Mouse (Mus musculus) hindbrain, embryonic 15.5 days (tissue): Measurements from ENCODE around the gene Fgfr2. TPM values are rescaled to one million over a fixed set of nuclear protein-coding genes. Genes with fewer than 3 reads are reported as not detected.

Source experiments
- ATAC-seq: fragments of 200-750 bp; cut with Nextera tagmentation; 2 replicates; pipeline ENCODE4 v1.8.0; 2017; ENCODE audit warnings: low read depth, moderate number of reproducible peaks, moderate TSS enrichment; ENCODE audit not compliant: low FRiP score
- H3K27ac ChIP-seq: fragments of 300-500 bp; sonication (generic); replicated peaks from 2 replicates; pipeline ENCODE4 v1.5.1; 2015; ENCODE audit warnings: mild to moderate bottlenecking, inconsistent platforms
- H3K27me3 ChIP-seq: fragments of 300-500 bp; sonication (generic); 2 replicates; pipeline ENCODE4 v1.6.1; 2015; ENCODE audit warnings: control low read depth, inconsistent platforms
- H3K36me3 ChIP-seq: fragments of 300-500 bp; sonication (generic); 2 replicates; pipeline ENCODE4 v1.6.1; 2015; ENCODE audit warnings: control low read depth, inconsistent platforms
- H3K4me1 ChIP-seq: fragments of 300-500 bp; sonication (generic); replicated peaks from 2 replicates; pipeline ENCODE4 v1.6.1; 2015; ENCODE audit warnings: control low read depth, inconsistent platforms
- H3K4me2 ChIP-seq: fragments of 300-500 bp; sonication (generic); 2 replicates; pipeline ENCODE4 v1.6.1; 2015; ENCODE audit warnings: moderate library complexity, mild to moderate bottlenecking, inconsistent platforms
- H3K4me3 ChIP-seq: fragments of 300-500 bp; sonication (generic); 2 replicates; pipeline ENCODE4 v1.5.1; 2015; ENCODE audit warnings: mild to moderate bottlenecking, inconsistent platforms
- H3K9ac ChIP-seq: fragments of 300-500 bp; sonication (generic); 2 replicates; pipeline ENCODE4 v1.6.1; 2015; ENCODE audit warnings: inconsistent platforms
- H3K9me3 ChIP-seq: fragments of 300-500 bp; sonication (generic); 2 replicates; pipeline ENCODE4 v1.6.1; 2016; ENCODE audit warnings: control low read depth, inconsistent platforms
- WGBS: fragments of 180-500 bp; shearing (Covaris S2); methylation state at CpG from one replicate; pipeline ENCODE4 v1.1.7; 2015; 5-methylcytosine and 5-hydroxymethylcytosine counted together
- polyA plus RNA-seq: library from polyadenylated mRNA; unstranded; fragments of >200 nt; fragmentation: Nextera tagmentation; extraction: Ambion mirVana; gene quantifications from 2 replicates; pipeline ENCODE4 v1.2.1, GENCODE M21; 2015

Gene Fgfr2
- polyA plus RNA-seq, 1 experiment from 2014 or later: 28.5 TPM

DNA sequence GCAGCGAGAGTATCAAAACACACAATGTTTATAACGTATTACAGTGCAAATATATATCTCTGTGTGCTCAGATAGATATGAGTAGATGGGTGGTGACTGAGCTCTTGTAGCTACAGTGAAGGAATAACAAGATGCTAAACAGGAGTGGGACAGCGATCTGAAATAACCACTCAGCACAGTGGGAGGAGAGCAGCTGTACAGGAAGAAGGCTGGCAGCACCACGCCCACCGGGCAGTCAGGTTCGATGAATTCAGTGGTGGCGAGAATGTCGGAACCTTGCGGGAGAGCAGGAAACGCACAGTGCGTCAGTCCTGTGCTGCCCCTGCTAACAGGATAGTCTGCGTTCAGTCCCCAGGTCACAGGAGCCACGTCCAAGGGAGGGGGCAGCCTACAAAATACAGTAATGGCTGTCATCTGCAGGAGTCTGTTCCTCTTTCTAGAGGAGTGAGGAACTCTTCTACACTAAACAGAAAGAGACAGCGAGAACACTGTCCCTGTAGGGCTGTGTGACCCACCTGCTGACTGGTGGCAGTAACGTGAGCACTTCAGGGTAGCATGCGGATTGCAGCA lies 2219.6 kb downstream of the Fgfr2 start:
- Histone ChIP-seq H3K36me3 (peaks cover 33% of the 10 kb centered on the region), H3K4me2 (no peak overlapping the region), H3K9ac (no peak overlapping the region), H3K27ac (no peak overlapping the region), H3K4me1 (no peaks in the 10 kb centered on the region), H3K4me3 (no peak overlapping the region), H3K9me3 (no peaks in the 10 kb centered on the region), H3K27me3 (no peaks in the 10 kb centered on the region)
- WGBS: 90% methylated on average over 16 of the region's 16 CpGs
- no peak for ATAC-seq

DNA sequence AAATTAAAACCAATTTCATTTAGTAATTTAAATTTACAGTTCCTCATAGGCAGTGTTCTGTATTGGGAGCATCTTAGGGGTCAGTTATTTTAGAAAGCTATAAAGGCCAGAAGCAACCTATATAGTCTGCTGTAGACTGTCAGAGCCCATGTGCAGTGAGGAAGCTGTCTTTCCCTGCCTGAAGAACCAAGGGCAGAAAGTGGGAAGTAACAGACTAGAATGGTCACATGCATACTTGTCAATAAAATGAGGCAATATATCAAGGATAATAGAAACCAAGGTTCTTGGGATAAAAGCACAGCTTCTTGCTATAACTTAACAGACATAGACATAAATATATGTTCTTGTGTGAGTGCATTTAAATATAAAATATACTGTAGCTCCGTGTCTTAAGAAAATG lies 2220.2 kb downstream of the Fgfr2 start:
- Histone ChIP-seq H3K9me3 (no peaks in the 10 kb centered on the region), H3K4me3 (no peak overlapping the region), H3K4me2 (no peak overlapping the region), H3K4me1 (no peaks in the 10 kb centered on the region), H3K36me3 (peaks cover 30% of the 10 kb centered on the region), H3K27ac (no peak overlapping the region), H3K27me3 (no peaks in the 10 kb centered on the region), H3K9ac (no peak overlapping the region)
- ATAC-seq: no peak
- WGBS: 95% methylated on average over 1 of the region's 1 CpGs

- Histone ChIP-seq H3K4me3 (no peak overlapping the region), H3K4me2 (no peak overlapping the region), H3K9ac (no peak overlapping the region), H3K9me3 (no peaks in the 10 kb centered on the region), H3K27me3 (no peaks in the 10 kb centered on the region), H3K36me3 (peaks cover 37% of the 10 kb centered on the region), H3K27ac (no peak overlapping the region), H3K4me1 (no peaks in the 10 kb centered on the region)
- 96% methylated on average over 5 of the region's 5 CpGs for WGBS
- ATAC-seq: no peak
These were observed 2222.8 kb downstream of the Fgfr2 start for GRCm38 (mm10) chr7:130900233-130900848.

GRCm38 (mm10) chr7:130898373-130898772 lies 2224.8 kb downstream of the Fgfr2 start:
- Histone ChIP-seq H3K9me3 (no peaks in the 10 kb centered on the region), H3K4me1 (no peaks in the 10 kb centered on the region), H3K9ac (no peak overlapping the region), H3K4me3 (no peak overlapping the region), H3K27ac (no peak overlapping the region), H3K36me3 (peaks cover 19% of the 10 kb centered on the region), H3K27me3 (no peaks in the 10 kb centered on the region), H3K4me2 (no peak overlapping the region)
- ATAC-seq: no peak
- WGBS: 78% methylated on average over 4 of the region's 4 CpGs

GRCm38 (mm10) chr7:130897201-130897600 lies 2225.9 kb downstream of the Fgfr2 start:
- WGBS: 91% methylated on average over 10 of the region's 10 CpGs

GRCm38 (mm10) chr7:130896064-130896463 lies 2227.1 kb downstream of the Fgfr2 start:
- H3K9me3 ChIP-seq: no peaks in the 10 kb centered on the region
- WGBS: 82% methylated on average over 3 of the region's 3 CpGs
- H3K9ac ChIP-seq: no peak overlapping the region
- H3K27ac ChIP-seq: no peak overlapping the region
- no peaks in the 10 kb centered on the region for H3K4me1 ChIP-seq
- H3K4me3 ChIP-seq: no peak overlapping the region
- no peak overlapping the region for H3K4me2 ChIP-seq
- peaks cover 22% of the 10 kb centered on the region for H3K36me3 ChIP-seq
- H3K27me3 ChIP-seq: no peaks in the 10 kb centered on the region
- ATAC-seq: no peak

More at GRCm38 (mm10) chr7:130897201-130897600, 2225.9 kb downstream of the Fgfr2 start:
- ATAC-seq: no peak
- Histone ChIP-seq H3K4me2 (no peak overlapping the region), H3K9me3 (no peaks in the 10 kb centered on the region), H3K4me1 (no peaks in the 10 kb centered on the region), H3K9ac (no peak overlapping the region), H3K36me3 (peaks cover 22% of the 10 kb centered on the region), H3K27ac (no peak overlapping the region), H3K27me3 (no peaks in the 10 kb centered on the region), H3K4me3 (no peak overlapping the region)

DNA sequence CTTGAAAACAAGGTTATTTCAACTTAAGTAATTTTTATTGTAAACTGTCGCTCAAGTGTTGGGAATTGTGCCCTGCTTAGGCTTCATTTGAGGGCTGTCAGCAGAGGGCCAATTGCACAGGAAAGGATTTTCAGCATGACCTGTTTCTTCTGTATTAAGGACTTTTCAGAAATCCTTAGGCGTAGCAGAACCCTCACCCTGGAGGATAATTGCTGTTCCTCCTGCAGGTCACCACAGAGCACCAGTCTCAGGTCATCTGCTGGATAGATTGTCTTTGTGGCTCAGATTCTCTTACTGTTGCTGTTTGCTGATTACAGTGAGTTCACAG lies 2227.6 kb downstream of the Fgfr2 start:
- Histone ChIP-seq H3K4me3 (no peak overlapping the region), H3K4me1 (no peaks in the 10 kb centered on the region), H3K9me3 (no peaks in the 10 kb centered on the region), H3K27me3 (no peaks in the 10 kb centered on the region), H3K36me3 (peaks cover 18% of the 10 kb centered on the region), H3K9ac (no peak overlapping the region), H3K4me2 (no peak overlapping the region), H3K27ac (no peak overlapping the region)
- WGBS: 73% methylated on average over 2 of the region's 2 CpGs
- no peak for ATAC-seq

DNA sequence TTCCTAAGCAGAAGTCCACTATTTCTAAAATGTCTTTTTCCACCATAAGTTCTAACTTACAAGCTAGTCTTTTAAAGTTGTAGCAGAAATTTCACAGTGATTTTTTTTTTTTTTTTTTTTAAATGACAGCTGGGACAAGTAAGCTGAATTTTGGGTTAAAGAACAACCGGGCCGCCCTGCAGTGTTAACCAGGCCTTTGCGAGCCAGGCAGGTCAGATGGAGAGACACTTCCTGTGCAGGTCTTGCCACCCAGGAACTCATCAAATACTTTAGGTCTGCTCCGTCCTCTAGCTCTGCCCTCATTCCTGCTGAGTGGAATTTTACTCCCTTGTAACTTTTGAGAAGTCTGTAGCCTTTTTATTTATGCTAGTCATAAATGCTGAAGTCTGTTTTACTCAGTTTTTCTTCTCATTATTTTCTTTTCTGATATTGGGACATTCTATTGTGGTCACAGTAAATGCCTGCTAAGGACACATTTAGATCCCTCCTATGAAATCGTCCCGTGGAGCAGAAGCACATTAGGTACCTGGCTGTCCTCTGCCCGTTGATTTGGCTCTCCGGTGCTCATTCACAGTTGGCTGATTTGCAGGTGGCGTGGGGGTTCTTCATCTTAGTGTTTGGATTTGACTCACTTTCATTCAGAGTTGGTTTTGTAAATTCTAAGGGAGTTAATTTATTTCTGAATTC lies 2228.1 kb downstream of the Fgfr2 start:
- H3K36me3 ChIP-seq: peaks cover 16% of the 10 kb centered on the region; the same call in 1 of the 2 replicates
- no peak overlapping the region for H3K4me3 ChIP-seq
- H3K27me3 ChIP-seq: no peaks in the 10 kb centered on the region
- no peak overlapping the region for H3K4me2 ChIP-seq
- no peaks in the 10 kb centered on the region for H3K4me1 ChIP-seq
- no peak overlapping the region for H3K9ac ChIP-seq
- H3K27ac ChIP-seq: no peak overlapping the region
- no peak for ATAC-seq
- 87% methylated on average over 9 of the region's 9 CpGs for WGBS
- no peaks in the 10 kb centered on the region for H3K9me3 ChIP-seq

GRCm38 (mm10) chr7:130892973-130893372 lies 2230.2 kb downstream of the Fgfr2 start:
- H3K4me1 ChIP-seq: 0 out of 2 replicates have a peak, but pooled peaks cover 2% of the 10 kb centered on the region
- H3K27ac ChIP-seq: no peak overlapping the region
- H3K4me2 ChIP-seq: no peak overlapping the region
- H3K36me3 ChIP-seq: peaks cover 16% of the 10 kb centered on the region; the same call in 1 of the 2 replicates
- no peak for ATAC-seq
- no peak overlapping the region for H3K9ac ChIP-seq
- 85% methylated on average over 6 of the region's 6 CpGs for WGBS
- no peak overlapping the region for H3K4me3 ChIP-seq
- H3K9me3 ChIP-seq: no peaks in the 10 kb centered on the region
- H3K27me3 ChIP-seq: no peaks in the 10 kb centered on the region

- ATAC-seq: no peak
- Histone ChIP-seq H3K9ac (no peak overlapping the region), H3K36me3 (peaks cover 16% of the 10 kb centered on the region; the same call in 1 of the 2 replicates), H3K9me3 (no peaks in the 10 kb centered on the region), H3K4me1 (0 out of 2 replicates have a peak, but pooled peaks cover 3% of the 10 kb centered on the region), H3K27ac (no peak overlapping the region), H3K27me3 (no peaks in the 10 kb centered on the region), H3K4me2 (no peak overlapping the region), H3K4me3 (no peak overlapping the region)
- WGBS: 58% methylated on average over 2 of the region's 2 CpGs
These were observed 2232.3 kb downstream of the Fgfr2 start for GRCm38 (mm10) chr7:130890871-130891270.

GRCm38 (mm10) chr7:130887946-130888345 lies 2235.2 kb downstream of the Fgfr2 start:
- 27% methylated on average over 3 of the region's 3 CpGs for whole genome bisulfite sequencing
- Histone ChIP-seq H3K9me3 (no peaks in the 10 kb centered on the region), H3K27ac (no peak overlapping the region), H3K27me3 (no peaks in the 10 kb centered on the region), H3K36me3 (peaks cover 24% of the 10 kb centered on the region), H3K4me2 (no peak overlapping the region), H3K4me1 (0 out of 2 replicates have a peak, but pooled peaks cover 3% of the 10 kb centered on the region), H3K9ac (no peak overlapping the region), H3K4me3 (no peak overlapping the region)
- no peak for ATAC-seq

DNA sequence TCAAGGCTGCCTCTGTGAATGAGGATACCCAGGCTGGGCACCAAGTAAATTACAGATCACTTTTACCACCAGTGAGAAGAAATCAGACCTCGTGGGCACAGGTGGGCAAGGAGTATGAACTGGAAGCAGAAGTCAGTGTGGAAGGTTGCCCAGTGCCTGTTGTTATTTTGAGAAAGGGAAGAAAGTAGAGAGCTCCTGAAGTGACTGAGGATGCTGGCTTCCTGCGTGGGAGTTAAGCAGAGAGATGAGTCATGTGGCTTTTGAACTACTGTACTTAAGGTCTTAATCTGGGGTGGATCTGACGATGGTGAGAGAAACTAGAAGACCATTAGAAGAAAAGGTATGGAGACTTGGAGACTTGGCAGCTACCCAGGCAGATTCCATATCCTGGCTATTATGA lies 2236.9 kb downstream of the Fgfr2 start:
- Histone ChIP-seq H3K4me2 (no peak overlapping the region), H3K4me1 (0 out of 2 replicates have a peak, but pooled peaks cover 3% of the 10 kb centered on the region), H3K36me3 (peaks cover 19% of the 10 kb centered on the region; the same call in 1 of the 2 replicates), H3K27me3 (no peaks in the 10 kb centered on the region), H3K4me3 (no peak overlapping the region), H3K9me3 (no peaks in the 10 kb centered on the region), H3K9ac (no peak overlapping the region), H3K27ac (no peak overlapping the region)
- no peak for ATAC-seq
- WGBS: 88% methylated on average over 3 of the region's 3 CpGs
